Mouse (Mus musculus): Measurements from ENCODE around the gene Kctd20.

- TF ChIP-seq EP300 (IDR thresholded peaks at IDR 0.05; ENCODE audit: low read depth) (peak; percentile 57; the same call in 1 of the 2 replicates), CTCF (IDR thresholded peaks at IDR 0.05; ENCODE audit: low read depth) (no peak)
Observed at GRCm38 (mm10) chr17:28970122-28970521, 18.4 kb downstream of the Kctd20 start.

Measured in liver, postnatal 0 days (tissue).